ENCODE assay signal across 8 mouse cellular contexts in genomic region chr17:12940151-12940805, GRCm38 (mm10). TPM values are rescaled to one million over a fixed set of nuclear protein-coding genes. Genes with fewer than 3 reads are reported as not detected.
A peak's percentile ranks its signal among the peaks of the same experiment; 100 is the strongest.
DNase-seq lines count a peak whose midpoint lies in the region; ATAC-seq and TF ChIP-seq lines count a peak whose summit lies in the region.

TSS of gene Acat3 (minus strand) at chr17:12940600.

- no peak within 1 kb of the TSS for H3K27ac ChIP-seq in lung, postnatal 0 days (ENCODE audit: low read length)
- no peak within 1 kb of the TSS for H3K27ac ChIP-seq in cortical plate, adult 2 months (ENCODE audit: insufficient read depth, low read length)
- H3K27ac ChIP-seq in hindbrain, embryonic 13.5 days, result no peak within 1 kb of the TSS
- no peak within 1 kb of the TSS for H3K27ac ChIP-seq in small intestine, adult 2 months (ENCODE audit: insufficient read depth, low read depth, low read length)

- H3K4me1 ChIP-seq in lung, postnatal 0 days (ENCODE audit: insufficient read depth, low read depth, low read length), result no peaks in the 10 kb centered on the region
- H3K4me1 ChIP-seq in cortical plate, adult 2 months (ENCODE audit: control insufficient read depth, insufficient read depth, low read length), result 0 out of 2 replicates have a peak, but pooled peaks cover 1% of the 10 kb centered on the region
- H3K4me1 ChIP-seq in hindbrain, embryonic 13.5 days (replicated peaks), result peaks cover 9% of the 10 kb centered on the region
- H3K4me1 ChIP-seq in small intestine, adult 2 months (ENCODE audit: control insufficient read depth, insufficient read depth, insufficient read length, low read length), result peaks cover 4% of the 10 kb centered on the region; the same call in 1 of the 2 replicates

- ATAC-seq in lung, postnatal 0 days, result peak; percentile 77
- peak; percentile 60 for ATAC-seq in hindbrain, embryonic 13.5 days (ENCODE audit: low FRiP score)

- peak within 1 kb of the TSS; percentile 47 for H3K4me2 ChIP-seq in lung, postnatal 0 days (replicated peaks; ENCODE audit: low read depth, low read length)
- peak within 1 kb of the TSS; percentile 48 for H3K4me2 ChIP-seq in hindbrain, embryonic 13.5 days

- 9% methylated on average over 26 of the region's 27 CpGs for WGBS in lung, postnatal 0 days
- 16% methylated on average over 27 of the region's 27 CpGs for WGBS in hindbrain, embryonic 13.5 days
- WGBS in small intestine, adult 2 months, result 3% methylated on average over 27 of the region's 27 CpGs

- TF ChIP-seq CTCF in lung, postnatal 0 days (IDR thresholded peaks at IDR 0.05), result no peak
- TF ChIP-seq CTCF in cortical plate, adult 2 months (IDR thresholded peaks at IDR 0.05; ENCODE audit: extremely low read depth, insufficient read depth, low read length), result no peak
- no peak for TF ChIP-seq CTCF in small intestine, adult 2 months (IDR thresholded peaks at IDR 0.05; ENCODE audit: extremely low read depth, insufficient read length, insufficient replicate concordance, low read depth, low read length)

- peak; percentile 28 for DNase-seq in lung, postnatal 0 days (ENCODE audit: low spot score)
- DNase-seq in lung, adult 18-20 months, result no peak
- peak; percentile 59 for DNase-seq in liver
- DNase-seq in right cerebral cortex, adult 2 months (ENCODE audit: low spot score in 2 of 2), result no peak
- no peak for DNase-seq in layer of hippocampus, postnatal 25 days (ENCODE audit: extremely low spot score in 1 of 2, low spot score in 1 of 2)

- H3K27me3 ChIP-seq in lung, postnatal 0 days (replicated peaks; ENCODE audit: insufficient read depth, low read length), result no peaks in the 10 kb centered on the region
- no peaks in the 10 kb centered on the region for H3K27me3 ChIP-seq in hindbrain, embryonic 13.5 days
- no peaks in the 10 kb centered on the region for H3K27me3 ChIP-seq in small intestine, adult 2 months (ENCODE audit: control insufficient read depth, insufficient read depth, low read length)

- no peaks in the 10 kb centered on the region for H3K9me3 ChIP-seq in lung, postnatal 0 days (ENCODE audit: low read length)
- H3K9me3 ChIP-seq in hindbrain, embryonic 13.5 days, result no peaks in the 10 kb centered on the region

- no peak for TF ChIP-seq POLR2A in cortical plate, adult 2 months (IDR thresholded peaks at IDR 0.05; ENCODE audit: extremely low read depth, insufficient read depth, low read length)
- TF ChIP-seq POLR2A in small intestine, adult 2 months (IDR thresholded peaks at IDR 0.05; ENCODE audit: low read depth, low read length), result no peak

- peak within 1 kb of the TSS; percentile 27; the same call in 1 of the 2 replicates for H3K4me3 ChIP-seq in lung, postnatal 0 days (ENCODE audit: low read depth, low read length)
- peak within 1 kb of the TSS; percentile 37 for H3K4me3 ChIP-seq in cortical plate, adult 2 months (ENCODE audit: insufficient read depth, low read length)
- peak within 1 kb of the TSS; percentile 20 for H3K4me3 ChIP-seq in hindbrain, embryonic 13.5 days
- peak within 1 kb of the TSS; percentile 62 for H3K4me3 ChIP-seq in small intestine, adult 2 months (ENCODE audit: low read depth, low read length)

- TF ChIP-seq EP300 in lung, postnatal 0 days (IDR thresholded peaks at IDR 0.05), result no peak

- no peak within 1 kb of the TSS for H3K9ac ChIP-seq in lung, postnatal 0 days (replicated peaks; ENCODE audit: low read depth)
- peak within 1 kb of the TSS; percentile 5; the same call in 1 of the 2 replicates for H3K9ac ChIP-seq in hindbrain, embryonic 13.5 days

- H3K36me3 ChIP-seq in lung, postnatal 0 days (ENCODE audit: insufficient read depth, low read length), result 0 out of 2 replicates have a peak, but pooled peaks cover 6% of the 10 kb centered on the region
- H3K36me3 ChIP-seq in hindbrain, embryonic 13.5 days, result peaks cover 34% of the 10 kb centered on the region
- H3K36me3 ChIP-seq in small intestine, adult 2 months (ENCODE audit: control insufficient read depth, insufficient read depth, low read length), result peaks cover 9% of the 10 kb centered on the region

RNA-seq across cellular contexts. Expression of gene Acat3, which starts in this region (rescaled TPM):
- polyA plus RNA-seq in lung, postnatal 0 days (2015; fragmentation: Nextera tagmentation; extraction: Ambion mirVana), result 0.21 and 0.39 TPM in 2 replicates
- 6.6 and 8.0 TPM in 2 replicates for polyA plus RNA-seq in cortical plate, adult 2 months (2012; rRNA removed)
- polyA plus RNA-seq in hindbrain, embryonic 13.5 days (2015; fragmentation: Nextera tagmentation; extraction: Ambion mirVana), result 0.95 and 1.5 TPM in 2 replicates
- 0.38 TPM in 1 of 2 replicates, not detected in the other for polyA plus RNA-seq in small intestine, adult 2 months (2012; rRNA removed)
- 1 to 10 TPM; 4.8 to 5.2 TPM for total RNA-seq in layer of hippocampus, postnatal 25 days (2021)

Comparison
In these comparisons a context has a peak if more than half of its experiments do, and no peak if none do; other contexts are left out.
1. Peak in DNase-seq, ATAC-seq, H3K4me3 ChIP-seq and H3K4me2 ChIP-seq in lung, postnatal 0 days; RNA of the gene not detected or under 1 TPM.